Mouse (Mus musculus) olfactory bulb, adult 2 months (tissue): ENCODE measurements at regions not wholly inside any gene's neighbourhood (a gene's known extent, or its start where the extent isn't known, plus 50 kb on each side); places are given as distances from the start of the nearest gene placed in this dataset.

Source experiments
- CTCF ChIP-seq: fragments of 200-500 bp; IDR thresholded peaks from 2 replicates; pipeline ENCODE4 v1.5.1; 2012; ENCODE audit warnings: low read depth, mild to moderate bottlenecking, low read length, moderate library complexity; ENCODE audit not compliant: insufficient read depth
- POLR2A ChIP-seq: fragments of 200-500 bp; IDR thresholded peaks from 2 replicates; pipeline ENCODE4 v1.6.1; 2012; ENCODE audit warnings: mild to moderate bottlenecking, low read depth, low read length, moderate library complexity; ENCODE audit not compliant: insufficient read depth

DNA sequence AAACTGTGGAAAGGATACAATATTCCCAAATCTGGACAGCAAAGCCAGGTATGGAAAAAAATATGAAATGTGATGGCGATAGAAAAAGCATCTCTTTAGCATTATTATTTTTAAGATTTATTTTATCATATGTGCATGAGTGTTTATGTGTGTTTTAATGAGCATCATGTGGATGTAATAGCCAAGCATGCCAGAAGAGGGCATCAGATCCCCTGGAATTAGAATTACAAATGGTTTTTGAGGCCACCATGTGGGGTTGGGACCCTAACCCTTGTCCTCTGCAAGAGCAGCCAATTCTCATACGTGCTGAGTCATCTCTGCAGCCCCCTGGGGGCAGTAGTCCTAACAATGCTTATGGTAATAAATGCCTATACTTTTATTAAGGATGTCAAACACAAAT lies 111.4 kb upstream of the Vstm2b start:
- no peak for TF ChIP-seq CTCF
- no peak for TF ChIP-seq POLR2A
